In the genomic region with DNA sequence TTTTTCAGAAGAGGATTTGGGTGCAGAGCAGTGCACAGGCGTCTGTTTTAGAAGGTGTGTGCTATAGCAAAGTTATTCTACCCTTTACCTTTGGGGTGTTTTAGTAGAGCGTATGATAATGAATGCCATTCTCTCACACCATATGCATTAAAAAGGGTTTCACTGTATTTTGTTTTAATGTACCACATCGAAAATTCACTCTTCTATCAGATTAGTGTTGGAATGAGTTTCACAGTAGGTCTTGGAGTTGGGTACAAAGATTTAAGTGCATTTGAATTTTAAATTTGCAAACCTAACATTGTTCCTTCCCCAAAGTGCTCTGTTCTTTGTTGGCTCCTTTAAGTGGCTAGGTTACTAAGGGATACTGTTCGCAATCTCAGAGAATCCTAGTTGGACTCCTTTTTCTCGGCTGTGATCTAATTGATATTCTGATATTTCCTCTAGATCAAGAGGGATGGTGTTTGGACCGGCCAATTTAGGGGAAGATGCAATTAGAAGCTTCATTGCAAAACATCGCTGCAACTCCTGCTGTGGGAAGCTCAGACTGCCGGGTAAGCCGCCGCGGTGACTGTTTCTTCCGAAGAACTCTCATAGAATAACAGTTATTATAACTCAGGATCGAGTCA, we compare ENCODE assay signal across 8 mouse cellular contexts.
DNase-seq lines count a peak whose midpoint lies in the region; ATAC-seq and TF ChIP-seq lines count a peak whose summit lies in the region.

No protein-coding gene starts in this region.

- H3K27ac ChIP-seq in heart, embryonic 10.5 days = no peak overlapping the region
- no peak overlapping the region for H3K27ac ChIP-seq in heart, adult 2 months
- peak overlapping the region; percentile 83 for H3K27ac ChIP-seq in hindbrain, postnatal 0 days
- H3K27ac ChIP-seq in limb, embryonic 15.5 days = no peak overlapping the region

- no peaks in the 10 kb centered on the region for H3K36me3 ChIP-seq in heart, embryonic 10.5 days
- no peaks in the 10 kb centered on the region for H3K36me3 ChIP-seq in heart, adult 2 months (ENCODE audit: control insufficient read depth, insufficient read depth, low read length)
- no peaks in the 10 kb centered on the region for H3K36me3 ChIP-seq in hindbrain, postnatal 0 days (ENCODE audit: insufficient read depth, low read length)
- no peaks in the 10 kb centered on the region for H3K36me3 ChIP-seq in limb, embryonic 15.5 days

- no peak for TF ChIP-seq EP300 in heart, adult 2 months (IDR thresholded peaks at IDR 0.05; ENCODE audit: insufficient read depth, low read depth, low read length)

- DNase-seq in heart, embryonic 10.5 days (ENCODE audit: low spot score) = no peak
- DNase-seq in heart, adult 2 months = no peak
- DNase-seq in embryo, embryonic 10.5 days (ENCODE audit: low spot score) = peak; percentile 59
- peak; percentile 79 for DNase-seq in hindbrain, postnatal 0 days (ENCODE audit: low spot score)
- DNase-seq in spleen, adult 12 weeks (ENCODE audit: low spot score) = no peak
- no peak for DNase-seq in gastrocnemius, adult 18-20 months (ENCODE audit: low spot score)
- no peak for DNase-seq in urinary bladder, postnatal 10 days (ENCODE audit: low spot score)

- peak overlapping the region; percentile 44 for H3K4me3 ChIP-seq in heart, embryonic 10.5 days
- no peak overlapping the region for H3K4me3 ChIP-seq in heart, adult 2 months
- peak overlapping the region; percentile 37 for H3K4me3 ChIP-seq in hindbrain, postnatal 0 days (ENCODE audit: low read length)
- H3K4me3 ChIP-seq in limb, embryonic 15.5 days = peak overlapping the region; percentile 19; the same call in 1 of the 2 replicates

- WGBS in heart, embryonic 10.5 days = 44% methylated on average over 13 of the region's 13 CpGs
- WGBS in heart, adult 2 months = 42% methylated on average over 13 of the region's 13 CpGs
- 8% methylated on average over 13 of the region's 13 CpGs for WGBS in hindbrain, postnatal 0 days
- WGBS in limb, embryonic 15.5 days = 25% methylated on average over 13 of the region's 13 CpGs

- H3K79me2 ChIP-seq in heart, adult 2 months (replicated peaks; ENCODE audit: control insufficient read depth, insufficient read depth, low read length) = no peaks in the 10 kb centered on the region

- H3K27me3 ChIP-seq in heart, embryonic 10.5 days (ENCODE audit: insufficient read depth, poor library complexity, severe bottlenecking) = no peaks in the 10 kb centered on the region
- no peaks in the 10 kb centered on the region for H3K27me3 ChIP-seq in heart, adult 2 months (ENCODE audit: control insufficient read depth, insufficient read depth, low read length)
- no peaks in the 10 kb centered on the region for H3K27me3 ChIP-seq in hindbrain, postnatal 0 days (ENCODE audit: insufficient read depth, low read length)
- no peaks in the 10 kb centered on the region for H3K27me3 ChIP-seq in limb, embryonic 15.5 days

- no peak for TF ChIP-seq POLR2A in heart, adult 2 months (IDR thresholded peaks at IDR 0.05; ENCODE audit: insufficient read depth, low read depth, low read length)

- peak overlapping the region; percentile 61 for H3K4me2 ChIP-seq in hindbrain, postnatal 0 days (ENCODE audit: low read depth, low read length)
- H3K4me2 ChIP-seq in limb, embryonic 15.5 days = peak overlapping the region; percentile 35

- no peak for TF ChIP-seq CTCF in heart, adult 2 months (IDR thresholded peaks at IDR 0.05)
- TF ChIP-seq CTCF in hindbrain, postnatal 0 days (IDR thresholded peaks at IDR 0.05; ENCODE audit: low read depth) = no peak

- no peak overlapping the region for H3K9ac ChIP-seq in heart, adult 2 months (ENCODE audit: low read depth, low read length)
- peak overlapping the region; percentile 41 for H3K9ac ChIP-seq in hindbrain, postnatal 0 days (replicated peaks; ENCODE audit: low read length)
- no peak overlapping the region for H3K9ac ChIP-seq in limb, embryonic 15.5 days

- H3K9me3 ChIP-seq in heart, embryonic 10.5 days = no peaks in the 10 kb centered on the region
- no peaks in the 10 kb centered on the region for H3K9me3 ChIP-seq in hindbrain, postnatal 0 days (ENCODE audit: low read length)
- no peaks in the 10 kb centered on the region for H3K9me3 ChIP-seq in limb, embryonic 15.5 days

- ATAC-seq in hindbrain, postnatal 0 days = peak; percentile 86
- ATAC-seq in limb, embryonic 15.5 days (ENCODE audit: insufficient number of reproducible peaks, low FRiP score, low TSS enrichment, low read depth) = no peak

- intact Hi-C loops in heart, adult 2 months (cut with DNase I) = no loop called here

- 0 out of 2 replicates have a peak, but pooled peaks cover 3% of the 10 kb centered on the region for H3K4me1 ChIP-seq in heart, embryonic 10.5 days
- H3K4me1 ChIP-seq in heart, adult 2 months (ENCODE audit: control insufficient read depth, insufficient read depth, low read length) = no peaks in the 10 kb centered on the region
- H3K4me1 ChIP-seq in hindbrain, postnatal 0 days (ENCODE audit: insufficient read depth, low read length) = peaks cover 15% of the 10 kb centered on the region; the same call in 1 of the 2 replicates
- H3K4me1 ChIP-seq in limb, embryonic 15.5 days = peaks cover 4% of the 10 kb centered on the region; the same call in 1 of the 2 replicates

Comparison
In these comparisons a context has a peak if more than half of its experiments do, and no peak if none do; other contexts are left out.
1. DNase-seq: peak in embryo, embryonic 10.5 days (single experiment) and hindbrain, postnatal 0 days (single experiment); none in heart, embryonic 10.5 days (single experiment), heart, adult 2 months (0 of 2), spleen, adult 12 weeks (single experiment), gastrocnemius, adult 18-20 months (single experiment) and urinary bladder, postnatal 10 days (single experiment).